Mouse (Mus musculus) limb, embryonic 10.5 days (tissue): ENCODE data around the gene Tub. TPM values are rescaled to one million over a fixed set of nuclear protein-coding genes. Genes with fewer than 3 reads are reported as not detected.

Experiments
- DNase-seq: peaks from one replicate; pipeline ENCODE4 v3.0.0-alpha.2; 2017; ENCODE audit warnings: low spot score
- H3K27ac ChIP-seq: fragments of 300-500 bp; sonication (generic); 2 replicates; pipeline ENCODE4 v1.5.1; 2016; ENCODE audit warnings: mild to moderate bottlenecking
- H3K27me3 ChIP-seq: fragments of 300-500 bp; sonication (generic); 2 replicates; pipeline ENCODE4 v1.6.1; 2016; ENCODE audit warnings: low read depth, mild to moderate bottlenecking; ENCODE audit not compliant: poor library complexity, severe bottlenecking
- H3K36me3 ChIP-seq: fragments of 300-500 bp; sonication (generic); 2 replicates; pipeline ENCODE4 v1.6.1; 2016; ENCODE audit warnings: mild to moderate bottlenecking, moderate library complexity
- H3K4me1 ChIP-seq: fragments of 300-500 bp; sonication (generic); 2 replicates; pipeline ENCODE4 v1.6.1; 2016
- H3K4me3 ChIP-seq: fragments of 300-500 bp; sonication (generic); 2 replicates; pipeline ENCODE4 v1.5.1; 2016; ENCODE audit warnings: mild to moderate bottlenecking, moderate library complexity
- H3K9me3 ChIP-seq: fragments of 300-500 bp; sonication (generic); replicated peaks from 2 replicates; pipeline ENCODE4 v1.6.1; 2016; ENCODE audit warnings: mild to moderate bottlenecking
- WGBS: fragments of 180-500 bp; shearing (Covaris S2); methylation state at CpG from one replicate; pipeline ENCODE4 v1.1.7; 2016; 5-methylcytosine and 5-hydroxymethylcytosine counted together
- polyA plus RNA-seq: library from polyadenylated mRNA; unstranded; fragments of >200 nt; fragmentation: Nextera tagmentation; extraction: Ambion mirVana; gene quantifications from 2 replicates; pipeline ENCODE4 v1.2.1, GENCODE M21; 2016

The Tub gene
- polyA plus RNA-seq, 1 experiment from 2014 or later: 3.7 TPM

- Histone ChIP-seq H3K27ac (no peak overlapping the region), H3K27me3 (no peaks in the 10 kb centered on the region), H3K36me3 (no peaks in the 10 kb centered on the region), H3K9me3 (no peaks in the 10 kb centered on the region), H3K4me1 (peaks cover 4% of the 10 kb centered on the region), H3K4me3 (no peak overlapping the region)
- peak; percentile 81 for DNase-seq
- 20% methylated on average over 3 of the region's 3 CpGs for WGBS
Measured at GRCm38 (mm10) chr7:109021428-109021827, 71.3 kb downstream of the Tub start.

DNA sequence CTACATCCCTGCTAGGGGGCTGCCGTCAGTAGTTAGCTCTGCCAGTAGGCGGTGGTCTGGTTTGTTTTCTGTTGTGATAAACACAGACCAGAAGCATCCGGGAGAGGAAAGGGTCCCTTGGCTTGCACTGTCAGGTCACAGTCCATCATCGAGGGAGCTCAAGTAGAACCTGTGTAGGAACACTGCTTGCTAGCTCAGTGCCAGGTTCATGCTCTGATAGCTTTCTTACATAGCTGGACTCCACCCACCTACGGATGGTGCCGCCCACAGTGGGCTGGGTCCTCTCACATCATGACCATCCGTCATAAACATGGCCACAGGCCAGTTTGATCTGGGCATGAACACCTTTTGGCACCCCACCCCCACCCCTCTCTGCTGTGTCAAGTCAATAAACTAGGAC lies 75.6 kb downstream of the Tub start:
- Histone ChIP-seq H3K9me3 (no peaks in the 10 kb centered on the region), H3K27me3 (no peaks in the 10 kb centered on the region), H3K4me3 (no peak overlapping the region), H3K4me1 (no peaks in the 10 kb centered on the region), H3K27ac (no peak overlapping the region), H3K36me3 (no peaks in the 10 kb centered on the region)
- 88% methylated on average over 7 of the region's 7 CpGs for WGBS
- DNase-seq: no peak

GRCm38 (mm10) chr7:109026976-109027375 lies 76.8 kb downstream of the Tub start:
- 93% methylated on average over 9 of the region's 9 CpGs for WGBS
- Histone ChIP-seq H3K4me1 (no peaks in the 10 kb centered on the region), H3K27me3 (no peaks in the 10 kb centered on the region), H3K9me3 (no peaks in the 10 kb centered on the region), H3K27ac (no peak overlapping the region), H3K36me3 (no peaks in the 10 kb centered on the region), H3K4me3 (no peak overlapping the region)
- no peak for DNase-seq

- Histone ChIP-seq H3K4me3 (no peak overlapping the region), H3K36me3 (no peaks in the 10 kb centered on the region), H3K4me1 (no peaks in the 10 kb centered on the region), H3K27me3 (no peaks in the 10 kb centered on the region), H3K9me3 (no peaks in the 10 kb centered on the region), H3K27ac (no peak overlapping the region)
- WGBS: 95% methylated on average over 7 of the region's 7 CpGs
- DNase-seq: no peak
Measured at GRCm38 (mm10) chr7:109027721-109028120, 77.6 kb downstream of the Tub start.

DNA sequence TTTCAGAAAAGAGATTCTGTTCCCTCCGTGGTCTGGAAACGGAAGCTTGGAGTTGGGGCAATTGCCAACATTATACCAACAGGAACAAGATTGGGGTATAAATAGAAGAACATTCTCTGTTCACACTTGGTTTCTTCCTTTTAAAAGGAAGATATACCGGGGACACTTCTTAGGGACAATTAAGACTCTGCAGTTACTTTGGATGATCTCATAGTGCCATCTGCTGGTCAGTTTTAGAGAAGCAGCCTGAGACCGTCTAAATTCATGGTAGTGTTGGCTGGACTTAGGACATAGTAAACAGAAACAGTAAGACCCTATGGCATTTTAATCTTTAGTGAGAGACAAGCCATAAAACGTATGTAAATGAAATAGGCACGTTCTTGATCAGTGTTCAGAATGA lies 78.1 kb downstream of the Tub start:
- 34% methylated on average over 6 of the region's 6 CpGs for WGBS

DNA sequence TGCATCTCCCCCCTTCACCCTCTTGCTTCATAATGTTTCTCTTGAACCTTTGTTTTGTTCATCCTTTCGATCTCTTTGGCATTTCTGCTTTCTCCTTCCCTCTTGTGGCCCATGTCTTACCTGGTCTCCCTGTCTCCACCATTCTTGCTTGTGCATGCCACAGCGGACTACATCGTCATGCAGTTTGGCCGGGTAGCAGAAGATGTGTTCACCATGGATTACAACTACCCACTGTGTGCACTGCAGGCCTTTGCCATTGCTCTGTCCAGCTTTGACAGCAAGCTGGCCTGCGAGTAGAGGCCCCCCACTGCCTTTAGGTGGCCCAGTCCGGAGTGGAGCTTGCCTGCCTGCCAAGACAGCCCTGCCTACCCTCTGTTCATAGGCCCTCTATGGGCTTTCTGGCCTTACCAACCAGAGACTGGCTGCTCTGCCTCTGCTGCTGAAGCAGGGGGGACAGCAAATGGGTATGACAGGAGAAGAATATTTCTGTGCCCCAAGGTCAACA lies 79.9 kb downstream of the Tub start:
- Histone ChIP-seq H3K4me3 (no peak overlapping the region), H3K27ac (no peak overlapping the region), H3K9me3 (no peaks in the 10 kb centered on the region), H3K4me1 (no peaks in the 10 kb centered on the region), H3K36me3 (no peaks in the 10 kb centered on the region), H3K27me3 (no peaks in the 10 kb centered on the region)
- 89% methylated on average over 6 of the region's 6 CpGs for WGBS
- DNase-seq: no peak

More for the DNA sequence above, 78.1 kb downstream of the Tub start:
- Histone ChIP-seq H3K36me3 (no peaks in the 10 kb centered on the region), H3K27ac (no peak overlapping the region), H3K4me1 (no peaks in the 10 kb centered on the region), H3K4me3 (no peak overlapping the region), H3K27me3 (no peaks in the 10 kb centered on the region), H3K9me3 (no peaks in the 10 kb centered on the region)
- DNase-seq: no peak

DNA sequence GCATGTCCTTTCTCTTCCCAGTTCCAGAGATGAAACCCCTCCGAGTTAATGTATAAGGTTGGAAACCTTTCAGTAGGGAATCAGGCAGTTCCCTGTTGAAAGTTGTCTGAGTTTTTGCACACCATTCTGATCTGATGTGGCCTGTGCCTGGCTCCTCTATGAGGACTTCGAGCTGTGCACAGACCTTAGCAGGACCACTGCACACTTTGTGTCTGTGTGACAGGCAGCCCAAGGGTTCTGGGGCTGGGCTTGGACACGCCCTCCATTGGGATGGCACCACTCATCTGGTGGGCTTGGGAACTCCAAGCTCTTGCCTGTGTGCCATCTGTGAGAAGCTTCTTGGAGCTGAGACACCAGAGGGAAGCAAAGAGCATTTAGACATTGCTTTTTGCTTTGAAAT lies 81.2 kb downstream of the Tub start:
- Histone ChIP-seq H3K4me1 (no peaks in the 10 kb centered on the region), H3K4me3 (no peak overlapping the region), H3K36me3 (no peaks in the 10 kb centered on the region), H3K9me3 (no peaks in the 10 kb centered on the region), H3K27ac (no peak overlapping the region), H3K27me3 (no peaks in the 10 kb centered on the region)
- peak; percentile 19 for DNase-seq
- WGBS: 92% methylated on average over 3 of the region's 3 CpGs

GRCm38 (mm10) chr7:109032054-109032453 lies 81.9 kb downstream of the Tub start:
- Histone ChIP-seq H3K9me3 (no peaks in the 10 kb centered on the region), H3K27ac (no peak overlapping the region), H3K36me3 (no peaks in the 10 kb centered on the region), H3K4me1 (no peaks in the 10 kb centered on the region), H3K4me3 (no peak overlapping the region), H3K27me3 (no peaks in the 10 kb centered on the region)
- WGBS: 90% methylated on average over 2 of the region's 2 CpGs
- DNase-seq: peak; percentile 19

DNA sequence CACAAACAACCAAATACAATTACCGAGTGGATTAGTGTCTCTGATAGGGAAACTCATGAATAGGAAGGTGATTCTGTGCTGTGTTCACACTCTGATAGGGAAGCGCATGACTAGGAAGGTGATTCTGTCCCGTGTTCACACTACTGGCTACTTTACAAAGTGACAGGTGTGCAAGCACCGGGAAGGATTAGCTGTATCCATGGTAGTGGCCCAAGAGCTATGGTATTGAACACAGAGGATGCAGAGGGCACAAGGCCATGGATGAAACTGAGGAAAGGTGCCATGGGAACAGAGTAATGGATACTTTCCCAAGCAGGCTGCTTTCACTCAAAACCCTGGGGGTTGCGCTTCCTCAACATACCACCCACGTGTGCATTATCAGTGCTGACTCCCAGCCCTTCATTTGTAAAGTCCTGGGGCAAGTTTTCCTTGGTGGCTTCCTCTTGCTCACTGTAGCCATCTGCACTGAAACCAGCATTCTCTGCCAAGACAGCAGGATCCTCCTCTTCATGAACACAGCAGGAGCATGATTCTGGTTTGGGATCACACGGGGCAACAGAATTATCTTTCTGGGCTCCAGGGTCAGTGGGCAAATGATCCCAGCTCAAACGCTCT lies 88.1 kb downstream of the Tub start:
- H3K4me1 ChIP-seq: no peaks in the 10 kb centered on the region
- H3K27ac ChIP-seq: no peak overlapping the region
- no peak overlapping the region for H3K4me3 ChIP-seq
- H3K27me3 ChIP-seq: no peaks in the 10 kb centered on the region
- H3K36me3 ChIP-seq: no peaks in the 10 kb centered on the region
- peak; percentile 11 for DNase-seq
- 85% methylated on average over 8 of the region's 8 CpGs for WGBS
- no peaks in the 10 kb centered on the region for H3K9me3 ChIP-seq

DNA sequence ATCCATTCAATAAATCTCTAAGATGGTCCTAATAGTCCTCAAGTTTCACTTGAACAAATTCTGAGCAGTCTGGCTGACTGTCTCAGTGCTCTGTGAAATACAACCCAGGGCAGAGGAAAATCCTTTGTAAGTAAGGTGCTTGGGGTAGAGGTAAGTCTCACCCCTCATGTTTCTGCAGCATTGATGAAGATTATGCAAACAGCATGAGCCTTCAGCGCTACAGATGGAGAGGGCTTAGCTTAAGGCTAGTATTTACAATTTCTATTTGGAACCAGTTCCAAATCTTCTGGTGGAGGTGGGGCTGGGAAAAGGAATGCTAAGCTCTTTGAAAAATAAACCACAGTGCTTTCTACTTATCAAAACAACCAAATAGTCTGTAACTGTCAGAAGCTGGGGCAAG lies 88.8 kb downstream of the Tub start:
- Histone ChIP-seq H3K27me3 (no peaks in the 10 kb centered on the region), H3K4me1 (no peaks in the 10 kb centered on the region), H3K36me3 (no peaks in the 10 kb centered on the region), H3K4me3 (no peak overlapping the region), H3K27ac (no peak overlapping the region), H3K9me3 (no peaks in the 10 kb centered on the region)
- no peak for DNase-seq
- WGBS: 53% methylated on average over 1 of the region's 1 CpGs

- no peaks in the 10 kb centered on the region for H3K27me3 ChIP-seq
- no peak for DNase-seq
- H3K36me3 ChIP-seq: no peaks in the 10 kb centered on the region
- no peaks in the 10 kb centered on the region for H3K9me3 ChIP-seq
- WGBS: 89% methylated on average over 5 of the region's 5 CpGs
- H3K4me3 ChIP-seq: no peak overlapping the region
- H3K4me1 ChIP-seq: no peaks in the 10 kb centered on the region
- no peak overlapping the region for H3K27ac ChIP-seq
Measured at GRCm38 (mm10) chr7:109039445-109039844, 89.3 kb downstream of the Tub start.

GRCm38 (mm10) chr7:109045876-109046275 lies 95.7 kb downstream of the Tub start:
- Histone ChIP-seq H3K27me3 (no peaks in the 10 kb centered on the region), H3K9me3 (no peaks in the 10 kb centered on the region), H3K27ac (no peak overlapping the region), H3K36me3 (no peaks in the 10 kb centered on the region), H3K4me3 (no peak overlapping the region), H3K4me1 (no peaks in the 10 kb centered on the region)
- DNase-seq: no peak
- WGBS: 96% methylated on average over 2 of the region's 2 CpGs

DNA sequence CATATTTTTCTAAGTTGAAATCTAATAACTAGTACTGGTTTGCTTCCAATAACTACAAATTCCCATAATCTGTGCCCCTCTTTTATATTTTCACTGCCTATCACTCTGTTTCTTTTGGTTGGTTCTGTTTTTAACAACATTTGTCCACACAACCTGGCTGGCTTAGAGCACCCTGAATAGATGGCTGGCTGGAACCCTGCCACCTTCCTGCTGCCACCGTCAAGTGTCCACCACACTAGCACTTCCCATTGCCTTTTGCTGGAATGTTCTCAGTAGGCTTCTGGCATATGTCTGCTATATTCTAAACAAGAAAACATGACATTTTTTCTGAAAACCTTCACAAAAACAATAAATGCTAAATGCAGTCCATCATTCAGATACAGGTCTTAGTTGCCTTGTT lies 100.7 kb downstream of the Tub start:
- Histone ChIP-seq H3K4me1 (no peaks in the 10 kb centered on the region), H3K9me3 (no peaks in the 10 kb centered on the region), H3K4me3 (no peak overlapping the region), H3K36me3 (no peaks in the 10 kb centered on the region), H3K27ac (no peak overlapping the region), H3K27me3 (no peaks in the 10 kb centered on the region)
- no peak for DNase-seq
- 97% methylated on average over 1 of the region's 1 CpGs for WGBS

GRCm38 (mm10) chr7:109059536-109059935 lies 109.4 kb downstream of the Tub start:
- Histone ChIP-seq H3K36me3 (no peaks in the 10 kb centered on the region), H3K27me3 (no peaks in the 10 kb centered on the region), H3K9me3 (no peaks in the 10 kb centered on the region), H3K4me1 (no peaks in the 10 kb centered on the region), H3K27ac (no peak overlapping the region), H3K4me3 (no peak overlapping the region)
- DNase-seq: no peak
- 88% methylated on average over 4 of the region's 4 CpGs for WGBS
